Mouse (Mus musculus) MEL (cell line): ENCODE measurements around the gene Yeats4.
"Not testable (repeated sequence)": the region's sequence is repeated elsewhere in the genome, so short reads cannot be mapped to it uniquely, and the experiment has no call there.

ENCODE experiments used
- CTCF ChIP-seq, 3 experiments: IDR thresholded peaks in 2 of 3; conservative IDR thresholded peaks in 1 of 3; 2 replicates each; pipeline ENCODE4 v1.5.1; 2011 to 2012; ENCODE audit warnings: low read length in 3 of 3, low read depth in 2 of 3, mild to moderate bottlenecking in 2 of 3, improper control_type of control experiment in 1 of 3, inconsistent platforms in 1 of 3, mixed read lengths in 1 of 3, moderate library complexity in 1 of 3; ENCODE audit not compliant: control insufficient read depth in 1 of 3, insufficient read depth in 1 of 3, poor library complexity in 1 of 3, severe bottlenecking in 1 of 3
- GATA1 ChIP-seq: IDR thresholded peaks from 2 replicates; pipeline ENCODE4 v1.6.1; 2011; ENCODE audit warnings: low read depth, low read length, improper control_type of control experiment
- POLR2A ChIP-seq, 2 experiments: IDR thresholded peaks; 2 replicates each; pipeline ENCODE4 v1.6.1; 2011 to 2012; ENCODE audit warnings: low read length in 2 of 2, mild to moderate bottlenecking in 2 of 2, control low read depth in 1 of 2, improper control_type of control experiment in 1 of 2, low read depth in 1 of 2, moderate library complexity in 1 of 2; ENCODE audit not compliant: control insufficient read depth in 1 of 2, insufficient read depth in 1 of 2, poor library complexity in 1 of 2

- TF ChIP-seq POLR2A (IDR thresholded peaks at IDR 0.05; ENCODE audit: control insufficient read depth in 1 of 2, insufficient read depth in 1 of 2, low read depth in 1 of 2, low read length in 2 of 2, poor library complexity in 1 of 2); GATA1; CTCF (IDR thresholded peaks at IDR 0.05 in 2 of 3, conservative IDR thresholded peaks at IDR 0.05 in 1 of 3; ENCODE audit: control insufficient read depth in 1 of 3, insufficient read depth in 1 of 3, low read depth in 2 of 3, low read length in 3 of 3, poor library complexity in 1 of 3, severe bottlenecking in 1 of 3): not testable (repeated sequence)
These were observed 15.5 kb downstream of the Yeats4 start for GRCm38 (mm10) chr10:117208787-117209186.
